Mouse (Mus musculus) heart, embryonic 16.5 days (tissue): ENCODE measurements at regions not wholly inside any gene's neighbourhood (a gene's known extent, or its start where the extent isn't known, plus 50 kb on each side); places are given as distances from the start of the nearest gene placed in this dataset.

Experiments used
- ATAC-seq: fragments of 200-750 bp; cut with Nextera tagmentation; replicated peaks from 2 replicates; pipeline ENCODE4 v1.8.0; 2017; ENCODE audit warnings: moderate number of reproducible peaks; ENCODE audit not compliant: insufficient read depth, low FRiP score; ENCODE audit errors: extremely low read depth
- H3K27ac ChIP-seq: fragments of 300-500 bp; sonication (generic); 2 replicates; pipeline ENCODE4 v1.5.1; 2014; ENCODE audit warnings: mild to moderate bottlenecking, low read length, control low read depth, moderate library complexity
- H3K27me3 ChIP-seq: fragments of 300-500 bp; sonication (generic); 2 replicates; pipeline ENCODE4 v1.6.1; 2014; ENCODE audit warnings: low read length, mixed read lengths; ENCODE audit not compliant: control insufficient read depth, insufficient read depth
- H3K36me3 ChIP-seq: fragments of 300-500 bp; sonication (generic); 2 replicates; pipeline ENCODE4 v1.6.1; 2014; ENCODE audit not compliant: control insufficient read depth, insufficient read depth
- H3K4me1 ChIP-seq: fragments of 300-500 bp; sonication (generic); 2 replicates; pipeline ENCODE4 v1.6.1; 2014; ENCODE audit warnings: low read length, mixed read lengths; ENCODE audit not compliant: control insufficient read depth, insufficient read depth
- H3K4me2 ChIP-seq: fragments of 300-500 bp; sonication (generic); 2 replicates; pipeline ENCODE4 v1.6.1; 2014; ENCODE audit warnings: low read depth, mild to moderate bottlenecking, control low read depth, low read length
- H3K4me3 ChIP-seq: fragments of 300-500 bp; sonication (generic); 2 replicates; pipeline ENCODE4 v1.5.1; 2014; ENCODE audit warnings: mild to moderate bottlenecking, control low read depth, low read length
- H3K9ac ChIP-seq: fragments of 300-500 bp; sonication (generic); 2 replicates; pipeline ENCODE4 v1.6.1; 2014; ENCODE audit warnings: low read length, control low read depth
- H3K9me3 ChIP-seq: fragments of 300-500 bp; sonication (generic); replicated peaks from 2 replicates; pipeline ENCODE4 v1.6.1; 2016; ENCODE audit warnings: low read length; ENCODE audit not compliant: control insufficient read depth
- WGBS: fragments of 180-500 bp; shearing (Covaris S2); extraction: QIAGEN DNeasy Blood & Tissue Kit; methylation state at CpG from one replicate; pipeline ENCODE4 v1.1.7; 2014; 5-methylcytosine and 5-hydroxymethylcytosine counted together

DNA sequence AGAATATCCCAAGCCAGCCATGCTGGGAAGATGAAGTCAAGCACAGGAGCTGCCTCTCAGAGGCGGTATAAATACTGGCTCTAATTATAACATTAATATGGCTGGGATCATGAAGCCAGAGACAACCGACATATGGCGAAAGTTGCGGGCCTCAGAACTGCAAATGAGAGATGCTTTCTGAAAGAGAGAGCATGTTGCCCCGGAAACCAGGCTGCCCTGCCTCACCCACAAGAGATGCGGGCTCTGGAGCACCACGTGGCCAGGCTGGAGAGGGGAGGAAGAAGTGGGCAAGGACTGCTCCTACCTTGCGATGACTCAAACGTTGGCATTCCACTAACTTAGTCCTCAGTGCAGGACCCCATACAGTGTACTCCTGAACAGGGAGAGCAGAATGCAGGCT is 490.5 kb downstream of the Rnf144a start:
- WGBS = 79% methylated on average over 9 of the region's 9 CpGs
- Histone ChIP-seq H3K27ac (no peak overlapping the region), H3K9me3 (no peaks in the 10 kb centered on the region), H3K4me2 (no peak overlapping the region), H3K27me3 (no peaks in the 10 kb centered on the region), H3K4me3 (no peak overlapping the region), H3K4me1 (no peaks in the 10 kb centered on the region), H3K9ac (no peak overlapping the region), H3K36me3 (no peaks in the 10 kb centered on the region)
- ATAC-seq = no peak

DNA sequence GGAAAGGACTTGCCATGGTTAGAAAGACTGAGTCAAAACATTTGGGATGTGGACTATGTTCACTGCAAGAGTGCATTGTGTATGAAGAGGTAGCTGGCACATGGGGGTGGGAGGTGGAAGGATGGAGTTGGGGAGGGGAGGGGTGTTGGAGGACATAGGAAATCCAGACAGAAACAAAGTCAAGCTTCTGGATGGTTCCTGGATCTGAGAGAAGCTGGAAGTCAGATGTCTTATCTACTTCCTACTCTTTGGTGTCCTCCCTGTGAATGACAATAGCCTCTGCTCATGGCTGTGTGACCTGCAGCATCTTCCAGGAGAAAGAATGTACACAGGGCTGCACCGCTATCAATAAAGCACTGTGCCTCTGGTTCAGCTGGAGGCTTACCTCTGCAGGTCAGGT is 491.3 kb downstream of the Rnf144a start:
- Histone ChIP-seq H3K27me3 (no peaks in the 10 kb centered on the region), H3K27ac (no peak overlapping the region), H3K4me3 (no peak overlapping the region), H3K4me2 (no peak overlapping the region), H3K36me3 (no peaks in the 10 kb centered on the region), H3K9me3 (no peaks in the 10 kb centered on the region), H3K4me1 (no peaks in the 10 kb centered on the region), H3K9ac (no peak overlapping the region)
- 88% methylated on average over 1 of the region's 1 CpGs for WGBS
- ATAC-seq = no peak

DNA sequence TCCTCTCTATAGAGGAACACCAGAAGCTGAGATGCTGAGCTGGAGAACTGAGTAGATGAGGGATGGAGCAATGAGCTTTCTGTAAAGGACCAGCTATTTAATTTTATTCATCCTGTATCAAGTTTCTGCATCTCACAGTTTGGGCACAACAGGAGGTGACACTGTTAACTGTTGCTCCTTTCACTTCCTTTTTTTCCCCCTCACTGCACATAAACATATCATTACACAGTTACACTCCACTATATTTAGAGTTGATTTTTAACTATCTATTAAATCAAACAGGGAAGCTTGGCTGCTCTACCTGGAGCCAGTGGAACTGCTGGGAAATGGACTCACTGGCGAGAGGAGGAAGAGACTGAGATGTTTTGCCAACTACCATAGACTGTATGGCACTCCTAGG is 509.4 kb downstream of the Rnf144a start:
- Histone ChIP-seq H3K9ac (no peak overlapping the region), H3K27me3 (no peaks in the 10 kb centered on the region), H3K36me3 (no peaks in the 10 kb centered on the region), H3K4me2 (no peak overlapping the region), H3K4me3 (no peak overlapping the region), H3K27ac (no peak overlapping the region), H3K9me3 (no peaks in the 10 kb centered on the region), H3K4me1 (no peaks in the 10 kb centered on the region)
- 59% methylated on average over 1 of the region's 1 CpGs for WGBS
- ATAC-seq = no peak

DNA sequence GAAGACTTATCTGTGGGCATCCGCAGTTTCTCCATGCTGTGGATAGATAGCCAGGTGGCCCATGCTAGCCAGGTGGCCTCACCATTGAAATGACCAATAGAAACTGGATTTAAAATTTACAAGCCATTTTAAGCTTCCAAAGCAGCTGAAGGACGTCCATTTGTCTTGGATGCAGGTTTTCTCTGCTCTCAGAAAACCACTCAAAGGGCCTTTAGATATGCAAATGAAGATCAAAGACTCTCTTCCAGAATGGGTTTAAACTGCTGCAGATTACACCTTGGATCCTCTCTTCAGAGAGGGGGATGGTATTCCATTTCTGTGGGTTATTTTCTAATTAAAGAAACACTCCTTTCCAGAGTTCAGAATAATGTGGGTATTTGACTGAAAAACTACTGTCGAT is 518.5 kb downstream of the Rnf144a start:
- no peaks in the 10 kb centered on the region for H3K36me3 ChIP-seq
- ATAC-seq = no peak
- no peak overlapping the region for H3K4me3 ChIP-seq
- H3K27me3 ChIP-seq = no peaks in the 10 kb centered on the region
- no peak overlapping the region for H3K27ac ChIP-seq
- H3K9me3 ChIP-seq = no peaks in the 10 kb centered on the region
- H3K4me2 ChIP-seq = no peak overlapping the region
- H3K4me1 ChIP-seq = no peaks in the 10 kb centered on the region
- WGBS = 51% methylated on average over 3 of the region's 3 CpGs
- H3K9ac ChIP-seq = no peak overlapping the region

DNA sequence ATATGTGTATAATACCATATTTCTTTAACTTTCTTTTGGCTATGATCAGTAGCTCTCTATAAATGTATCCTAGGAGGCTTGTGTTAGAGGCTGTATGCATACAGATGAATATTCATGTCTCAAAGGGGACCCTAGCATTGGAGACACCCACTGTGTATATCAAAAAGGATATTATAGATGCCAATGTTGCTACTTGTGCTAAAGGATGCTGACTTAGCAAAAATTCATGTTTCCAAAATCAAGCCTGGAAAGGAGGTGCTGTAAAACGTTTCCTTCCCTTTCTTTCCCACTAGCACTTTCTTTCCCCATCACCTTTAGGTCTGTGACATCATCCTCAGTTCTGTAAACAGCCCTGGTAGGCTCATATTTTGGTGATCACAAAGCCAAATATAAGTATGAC is 519.4 kb downstream of the Rnf144a start:
- no peak for ATAC-seq
- Histone ChIP-seq H3K27me3 (no peaks in the 10 kb centered on the region), H3K27ac (no peak overlapping the region), H3K36me3 (no peaks in the 10 kb centered on the region), H3K4me2 (no peak overlapping the region), H3K9me3 (no peaks in the 10 kb centered on the region), H3K4me3 (no peak overlapping the region), H3K9ac (no peak overlapping the region), H3K4me1 (no peaks in the 10 kb centered on the region)
- 30% methylated on average over 1 of the region's 1 CpGs for WGBS

DNA sequence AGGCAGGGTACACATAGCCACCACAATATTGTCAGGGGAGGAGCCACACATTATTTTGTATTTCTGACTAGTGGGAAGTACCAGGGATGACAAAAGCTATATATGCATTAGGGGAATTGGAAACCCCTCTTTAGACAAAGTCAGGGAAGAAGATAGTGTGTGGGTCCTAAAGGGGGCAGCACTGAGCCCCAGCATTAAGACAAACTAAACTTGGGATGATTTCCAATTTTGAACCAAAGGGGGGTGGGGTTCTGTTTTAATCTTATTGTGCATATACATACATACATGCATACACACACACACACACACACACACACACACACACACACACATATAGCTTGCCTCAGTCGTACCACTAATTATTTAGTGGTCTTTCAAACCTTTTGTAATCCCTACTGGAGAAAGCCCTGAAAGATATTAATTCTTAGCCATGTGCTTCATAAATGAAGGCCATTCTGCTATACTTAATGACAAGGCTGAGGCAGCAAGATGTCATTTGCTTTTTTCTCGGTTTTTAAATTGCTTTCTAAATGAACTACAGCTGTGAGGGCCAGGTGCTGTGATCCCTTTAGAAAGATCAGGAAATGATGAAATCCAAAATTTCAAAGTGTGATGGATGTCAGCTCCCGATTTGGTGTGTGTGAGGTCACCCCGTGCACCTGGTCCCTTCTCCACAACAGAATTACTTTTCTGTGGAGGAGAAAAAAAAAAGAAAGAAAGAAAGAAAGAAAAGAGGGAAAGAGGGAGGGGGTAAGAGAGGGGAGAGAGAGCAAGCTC is 523.5 kb downstream of the Rnf144a start:
- no peak overlapping the region for H3K27ac ChIP-seq
- H3K9ac ChIP-seq = no peak overlapping the region
- WGBS = 68% methylated on average over 4 of the region's 4 CpGs
- H3K4me1 ChIP-seq = no peaks in the 10 kb centered on the region
- ATAC-seq = no peak
- no peaks in the 10 kb centered on the region for H3K36me3 ChIP-seq
- no peak overlapping the region for H3K4me3 ChIP-seq
- H3K4me2 ChIP-seq = no peak overlapping the region
- H3K27me3 ChIP-seq = no peaks in the 10 kb centered on the region
- no peaks in the 10 kb centered on the region for H3K9me3 ChIP-seq

DNA sequence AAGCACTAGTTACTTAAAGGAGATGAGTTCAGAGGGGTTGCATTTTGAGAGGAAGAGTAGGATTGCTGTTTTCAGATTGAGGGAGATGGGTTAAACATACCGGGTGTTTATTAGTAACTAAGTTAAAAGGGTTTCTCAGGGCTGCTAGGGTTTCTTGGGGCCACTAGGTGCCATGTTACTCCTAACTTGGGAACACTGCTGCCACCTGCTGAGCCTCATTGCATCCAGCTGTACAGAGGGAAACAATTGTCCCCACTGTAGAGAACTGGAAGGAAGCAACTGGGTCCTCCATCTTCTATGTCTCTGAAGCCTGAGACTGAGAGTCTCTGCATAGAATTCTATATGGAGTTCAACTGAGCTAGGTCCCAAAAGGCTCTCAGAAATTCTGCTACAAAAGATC is 524.3 kb downstream of the Rnf144a start:
- Histone ChIP-seq H3K9ac (no peak overlapping the region), H3K4me1 (no peaks in the 10 kb centered on the region), H3K9me3 (no peaks in the 10 kb centered on the region), H3K4me2 (no peak overlapping the region), H3K27ac (no peak overlapping the region), H3K4me3 (no peak overlapping the region), H3K36me3 (no peaks in the 10 kb centered on the region), H3K27me3 (no peaks in the 10 kb centered on the region)
- no peak for ATAC-seq
- 64% methylated on average over 1 of the region's 1 CpGs for WGBS

DNA sequence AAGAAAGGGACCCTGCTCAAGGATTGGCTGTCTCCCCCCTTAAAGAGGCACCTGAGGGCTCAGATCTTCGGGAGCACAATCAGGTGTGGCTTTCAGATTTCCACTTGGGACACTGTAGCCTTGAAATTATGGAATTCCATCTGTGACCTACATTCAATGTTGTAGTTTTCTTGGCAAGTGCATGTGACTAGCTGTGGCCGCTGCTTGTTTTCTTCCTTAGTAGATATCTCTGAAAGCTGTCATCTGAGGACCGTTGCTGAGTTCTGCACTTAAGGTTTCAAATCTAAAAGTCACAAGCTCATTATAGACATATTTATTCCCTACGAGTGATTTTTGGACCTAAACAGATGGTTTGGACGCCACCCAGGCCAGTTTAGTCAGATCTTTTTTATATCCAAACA is 531.3 kb downstream of the Rnf144a start:
- no peaks in the 10 kb centered on the region for H3K27me3 ChIP-seq
- 52% methylated on average over 5 of the region's 5 CpGs for WGBS
- no peaks in the 10 kb centered on the region for H3K4me1 ChIP-seq
- H3K9me3 ChIP-seq = no peaks in the 10 kb centered on the region; the same call in 1 of the 2 replicates
- H3K27ac ChIP-seq = no peak overlapping the region
- H3K4me2 ChIP-seq = no peak overlapping the region
- no peaks in the 10 kb centered on the region for H3K36me3 ChIP-seq
- no peak for ATAC-seq
- H3K9ac ChIP-seq = no peak overlapping the region
- no peak overlapping the region for H3K4me3 ChIP-seq

DNA sequence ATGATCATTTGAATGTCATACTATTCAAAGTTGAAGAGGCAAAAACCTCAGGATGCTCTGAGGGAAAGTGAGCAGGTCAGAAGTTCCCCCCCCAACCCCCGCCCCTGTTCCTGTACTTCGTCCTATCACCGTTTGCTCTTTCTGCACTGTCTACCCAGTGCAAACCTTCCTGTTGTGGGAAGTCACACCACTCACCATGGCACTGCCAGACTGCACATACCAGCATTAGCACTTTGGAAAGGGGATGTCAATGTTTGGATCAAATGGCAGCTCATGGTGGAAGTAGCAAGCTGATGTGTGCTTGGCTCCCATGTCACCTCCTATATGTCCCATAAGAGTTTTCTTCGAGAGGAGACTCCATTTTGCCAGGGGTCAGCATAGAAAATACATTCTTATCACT is 543.2 kb downstream of the Rnf144a start:
- Histone ChIP-seq H3K27ac (no peak overlapping the region), H3K27me3 (no peaks in the 10 kb centered on the region), H3K4me1 (no peaks in the 10 kb centered on the region), H3K36me3 (no peaks in the 10 kb centered on the region), H3K9me3 (no peaks in the 10 kb centered on the region), H3K4me3 (no peak overlapping the region), H3K4me2 (no peak overlapping the region), H3K9ac (no peak overlapping the region)
- 70% methylated on average over 4 of the region's 4 CpGs for WGBS
- no peak for ATAC-seq
